Mouse (Mus musculus) kidney, adult 8-10 months (tissue): ENCODE measurements around the gene Trp53rka.
A peak's percentile ranks its signal among the peaks of the same experiment; 100 is the strongest.
"Not testable (repeated sequence)": the region's sequence is repeated elsewhere in the genome, so short reads cannot be mapped to it uniquely, and the experiment has no call there.

Experiments
- DNase-seq, 2 experiments: peaks; one replicate each; pipeline ENCODE4 v3.0.0; 2022

Trp53rka gene

DNA sequence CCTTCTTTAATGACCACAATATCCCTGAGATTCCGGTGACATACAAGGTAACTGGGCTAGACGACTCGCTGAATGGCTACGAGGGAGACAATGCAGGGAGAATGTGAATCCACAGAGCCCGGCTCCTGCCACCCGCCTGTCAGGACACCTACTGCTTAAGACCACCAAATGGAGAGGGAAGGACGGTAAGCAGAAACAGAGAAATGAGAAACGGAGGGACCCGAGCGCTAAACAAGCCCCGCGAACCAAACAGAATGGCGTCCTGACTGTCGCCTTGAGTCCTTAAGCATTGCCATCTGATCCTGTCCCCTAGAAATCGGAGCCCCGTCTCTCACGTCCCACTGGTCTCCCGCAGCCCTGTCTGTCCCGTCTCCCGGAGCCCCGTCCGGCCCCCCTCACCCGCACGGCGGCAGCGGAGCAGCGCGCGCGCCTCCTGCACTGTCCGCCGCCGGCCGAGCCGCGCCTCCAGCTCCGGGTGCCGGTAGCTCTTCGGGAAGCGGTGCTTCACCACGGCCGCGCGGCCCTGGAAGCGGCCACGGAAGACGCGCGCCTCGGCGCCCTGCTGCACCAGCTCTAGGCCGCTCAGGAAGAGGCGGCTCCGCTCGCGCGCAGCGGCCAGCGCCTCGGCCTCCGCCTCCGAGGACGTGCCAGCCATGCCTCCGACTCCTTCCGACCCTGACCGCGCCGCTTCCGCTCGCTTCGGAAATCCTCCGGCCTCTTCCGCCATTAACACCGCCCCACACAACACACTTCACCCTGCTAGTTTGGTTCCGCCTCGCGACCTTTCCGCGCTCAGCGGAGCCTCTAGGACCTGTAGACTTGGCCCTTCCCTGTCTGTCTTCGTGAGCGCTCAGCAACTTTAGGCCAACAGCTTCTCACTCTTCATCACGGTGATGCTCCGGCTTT lies at the start of gene Trp53rka:
Trp53rka (minus strand) TSS at position 677 of the 906 bp plus-strand sequence.
- DNase-seq: peak; percentile 76 to 83

DNA sequence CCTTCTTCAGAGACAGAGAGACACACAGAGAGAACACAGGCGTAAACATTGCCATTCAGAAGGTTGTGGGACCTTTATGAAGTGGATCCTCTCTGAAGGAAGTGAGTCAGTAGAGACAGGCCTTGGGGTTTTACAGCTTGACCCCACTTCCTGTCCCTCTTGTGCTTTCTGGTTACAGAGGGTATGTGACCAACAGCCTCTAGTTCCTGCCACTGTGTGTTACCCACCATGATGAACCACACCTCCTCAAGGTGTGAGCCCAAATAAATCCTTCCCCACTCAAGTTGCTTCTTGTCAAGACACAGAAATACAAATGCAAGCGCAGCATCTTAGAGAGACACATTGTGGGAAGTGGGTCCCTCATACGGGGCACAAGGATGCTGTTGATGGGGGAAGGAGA lies 47.9 kb upstream of the Trp53rka start:
- no peak for DNase-seq

DNA sequence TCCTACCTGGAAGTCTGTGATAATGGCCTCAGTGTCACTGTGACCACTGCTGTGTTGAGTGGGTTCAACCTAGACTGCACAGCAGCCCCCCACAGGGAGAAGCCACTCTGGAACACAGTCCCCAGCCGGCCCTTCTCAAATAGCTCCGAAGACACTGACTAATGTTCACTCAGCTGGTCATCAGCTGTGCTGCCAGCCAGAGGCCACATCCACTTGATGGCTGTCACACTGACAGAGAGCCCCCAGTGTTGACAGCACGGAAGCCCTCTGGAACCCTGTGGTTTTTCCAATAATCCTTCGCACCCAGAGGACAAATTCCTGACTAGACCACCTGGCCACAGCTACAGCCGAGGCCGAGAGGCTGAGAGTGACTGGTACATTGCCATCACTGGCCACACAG lies 40.7 kb upstream of the Trp53rka start:
- no peak for DNase-seq

DNA sequence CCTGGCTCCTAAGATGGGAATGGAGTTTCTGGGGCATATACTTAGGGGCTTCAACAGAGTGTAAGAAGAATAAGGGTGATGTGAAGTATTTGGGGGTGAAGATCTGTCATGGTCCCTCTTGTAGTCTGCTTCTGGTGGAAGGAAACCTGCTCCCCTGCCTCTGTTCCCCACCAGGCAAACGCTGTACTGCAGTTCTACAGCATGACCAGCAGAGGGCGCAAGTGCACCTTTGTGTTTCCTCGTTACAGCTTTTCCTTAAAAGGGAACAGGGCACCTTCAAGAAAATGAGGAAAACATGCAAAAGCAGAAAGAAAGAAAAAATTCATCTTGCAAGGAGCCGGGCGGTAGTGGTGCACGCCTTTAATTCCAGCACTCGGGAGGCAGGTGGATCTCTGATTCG lies 36.0 kb upstream of the Trp53rka start:
- DNase-seq: peak in 1 of 2 experiments; percentile 19

DNA sequence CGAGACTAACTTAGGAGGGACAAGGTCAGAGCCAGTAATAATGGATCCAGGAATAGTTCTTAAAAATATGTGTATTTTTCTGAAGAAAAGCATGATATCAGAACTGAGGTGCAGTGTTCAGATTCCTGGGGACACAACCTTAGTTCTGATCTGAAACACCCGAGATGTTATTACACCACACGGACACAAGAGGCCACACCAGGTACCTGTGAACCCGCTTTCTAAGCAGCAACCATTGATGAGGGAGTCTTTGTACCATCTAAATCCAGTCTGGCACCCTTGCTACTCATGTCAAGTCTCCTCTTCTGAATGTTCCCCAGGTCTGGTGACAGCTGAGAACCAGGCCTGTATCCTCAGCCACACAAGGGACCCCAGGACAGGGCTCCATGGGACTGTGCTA lies 32.5 kb upstream of the Trp53rka start:
- no peak for DNase-seq

DNA sequence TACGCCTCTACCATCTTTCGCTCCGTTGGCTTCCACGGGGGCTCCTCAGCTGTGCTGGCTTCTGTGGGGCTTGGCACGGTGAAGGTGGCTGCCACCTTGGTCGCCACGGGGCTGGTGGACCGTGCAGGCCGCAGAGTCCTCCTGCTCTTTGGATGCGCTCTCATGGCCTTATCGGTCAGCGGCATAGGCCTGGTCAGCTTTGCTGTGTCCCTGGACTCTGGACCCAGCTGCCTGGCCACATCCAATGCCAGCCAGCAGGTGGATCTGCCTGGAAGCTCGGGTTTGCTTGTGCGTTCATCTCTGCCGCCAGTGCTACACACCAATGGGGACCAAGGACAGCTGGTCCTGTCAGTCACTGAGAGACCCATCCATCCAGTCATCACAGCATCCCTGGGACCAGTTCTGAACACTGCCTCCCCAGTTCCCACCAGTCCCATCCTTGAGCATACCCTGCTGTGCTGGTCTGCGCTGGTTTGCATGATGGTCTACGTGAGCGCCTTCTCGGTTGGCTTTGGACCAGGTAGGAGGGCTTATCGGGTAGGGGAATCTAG lies 22.1 kb upstream of the Trp53rka start:
- DNase-seq: no peak

DNA sequence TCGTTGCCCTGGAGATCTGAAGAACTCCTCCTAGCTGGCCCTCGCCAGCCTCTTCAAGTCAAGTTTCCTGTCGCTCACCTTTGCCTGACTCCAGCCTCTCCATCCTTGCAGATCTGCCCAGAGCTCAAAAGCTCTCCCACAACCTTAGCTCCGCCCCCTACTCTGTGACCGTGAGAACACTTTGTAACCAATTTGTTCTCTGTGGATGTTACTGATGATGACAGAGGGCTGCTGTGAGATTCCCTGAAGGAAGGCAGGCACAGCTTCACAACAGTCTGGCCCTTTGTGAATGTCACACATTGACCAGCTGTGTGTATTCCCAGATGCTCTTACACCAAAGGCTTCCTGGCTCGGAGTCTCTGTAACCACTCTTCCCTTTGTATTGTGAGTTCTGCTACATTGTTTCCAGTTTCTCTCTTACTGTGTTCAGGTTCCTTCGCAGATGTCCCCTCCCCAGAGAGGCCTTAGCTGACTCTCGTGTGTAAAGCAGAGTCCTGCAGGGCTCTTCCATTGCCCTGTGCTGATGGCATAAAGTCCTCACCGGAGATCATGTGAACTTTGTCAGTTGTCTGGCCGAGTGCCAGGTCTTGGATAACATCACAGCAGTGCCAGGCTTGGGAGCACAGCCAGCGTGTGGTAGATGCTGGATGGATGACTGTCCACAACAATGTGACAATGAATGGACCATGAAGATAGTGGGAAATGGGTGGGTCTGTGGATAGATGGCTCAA lies 19.9 kb upstream of the Trp53rka start:
- DNase-seq: peak; percentile 53 to 79

DNA sequence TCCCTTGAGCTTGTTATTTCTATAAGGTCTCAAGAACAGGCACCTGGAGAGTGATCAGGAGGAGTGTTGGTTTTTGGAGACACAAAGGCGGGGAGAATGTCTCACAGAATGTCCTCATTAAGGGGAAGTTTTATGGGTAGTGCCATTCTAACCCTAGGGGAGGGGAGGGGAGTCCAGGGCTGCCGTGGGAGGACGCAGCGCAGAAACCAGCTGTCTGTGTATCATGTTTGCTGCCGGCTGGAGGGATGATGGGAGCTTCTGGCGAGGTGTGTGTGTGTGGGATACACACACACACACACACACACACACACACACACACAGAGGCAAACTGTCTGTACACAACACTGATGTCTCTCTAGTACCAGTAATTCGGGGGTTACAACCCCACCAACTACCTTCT lies 19.3 kb upstream of the Trp53rka start:
- DNase-seq: no peak

DNA sequence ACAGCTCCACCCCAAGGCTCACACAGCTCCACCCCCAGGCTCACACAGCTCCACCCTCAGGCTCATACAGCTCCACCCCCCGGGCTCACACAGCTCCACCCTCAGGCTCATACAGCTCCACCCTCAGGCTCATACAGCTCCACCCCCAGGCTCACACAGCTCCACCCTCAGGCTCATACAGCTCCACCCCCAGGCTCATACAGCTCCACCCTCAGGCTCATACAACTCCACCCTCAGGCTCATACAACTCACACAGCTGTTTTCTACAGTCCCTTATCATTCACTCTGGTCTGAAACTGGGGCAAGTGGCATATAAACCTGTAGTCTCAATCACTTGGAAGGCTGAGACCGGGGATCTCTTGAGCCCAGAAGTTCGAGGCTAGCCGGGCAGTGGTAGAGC lies 18.4 kb upstream of the Trp53rka start:
- DNase-seq: not testable (repeated sequence)

DNA sequence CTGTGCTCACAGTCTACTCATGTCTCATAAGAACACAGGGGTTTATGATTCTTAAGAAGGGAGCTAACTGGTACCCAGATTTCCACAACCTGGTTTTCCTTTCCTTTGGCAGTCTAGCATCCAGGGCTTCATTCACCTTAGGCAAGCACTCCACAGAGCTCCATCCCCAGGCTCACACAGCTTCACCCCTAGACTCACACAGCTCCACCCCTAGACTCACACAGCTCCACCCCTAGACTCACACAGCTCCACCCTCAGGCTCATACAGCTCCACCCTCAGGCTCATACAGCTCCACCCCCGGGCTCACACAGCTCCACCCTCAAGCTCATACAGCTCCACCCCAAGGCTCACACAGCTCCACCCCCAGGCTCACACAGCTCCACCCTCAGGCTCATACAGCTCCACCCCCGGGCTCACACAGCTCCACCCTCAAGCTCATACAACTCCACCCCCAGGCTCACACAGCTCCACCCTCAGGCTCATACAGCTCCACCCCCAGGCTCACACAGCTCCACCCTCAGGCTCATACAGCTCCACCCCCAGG lies 17.9 kb upstream of the Trp53rka start:
- DNase-seq: not testable (repeated sequence)

DNA sequence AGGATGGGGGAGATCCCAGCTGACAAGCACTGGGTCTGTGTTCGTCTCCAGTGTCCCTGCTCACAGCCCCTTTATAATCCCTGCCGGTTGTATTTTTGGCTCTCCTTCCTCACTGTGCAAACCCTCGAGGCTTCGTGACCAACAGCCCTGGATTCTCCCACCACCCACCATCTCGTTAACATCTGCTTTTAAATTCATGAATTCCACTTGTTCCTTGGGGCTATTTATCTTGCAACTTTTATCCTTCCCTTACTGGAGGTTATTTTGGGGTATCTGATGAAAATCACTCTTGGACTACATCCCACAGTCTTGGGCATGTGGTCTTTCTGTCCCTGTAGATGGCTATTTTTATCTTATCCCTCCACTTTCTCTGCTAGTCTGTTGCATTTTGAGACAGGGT lies 17.3 kb upstream of the Trp53rka start:
- no peak for DNase-seq

DNA sequence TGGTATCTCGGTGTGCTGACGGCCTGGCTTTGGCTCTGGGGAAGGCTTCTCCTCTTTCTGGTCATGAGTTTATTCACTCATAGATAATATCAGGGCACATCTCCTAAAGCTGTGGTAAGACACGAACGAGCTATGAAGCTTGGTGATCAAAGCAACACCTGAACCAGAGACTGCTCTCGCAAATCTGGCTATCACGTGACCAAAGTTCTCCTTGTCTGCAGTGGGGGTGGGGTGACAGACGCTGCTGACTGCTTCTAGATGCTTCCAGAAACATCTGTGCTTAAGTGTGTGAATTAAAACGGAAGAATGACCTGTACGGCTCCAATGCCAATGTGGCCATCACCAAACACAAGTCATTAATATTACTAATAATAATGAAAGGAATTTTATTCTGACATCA lies 16.6 kb upstream of the Trp53rka start:
- no peak for DNase-seq

DNA sequence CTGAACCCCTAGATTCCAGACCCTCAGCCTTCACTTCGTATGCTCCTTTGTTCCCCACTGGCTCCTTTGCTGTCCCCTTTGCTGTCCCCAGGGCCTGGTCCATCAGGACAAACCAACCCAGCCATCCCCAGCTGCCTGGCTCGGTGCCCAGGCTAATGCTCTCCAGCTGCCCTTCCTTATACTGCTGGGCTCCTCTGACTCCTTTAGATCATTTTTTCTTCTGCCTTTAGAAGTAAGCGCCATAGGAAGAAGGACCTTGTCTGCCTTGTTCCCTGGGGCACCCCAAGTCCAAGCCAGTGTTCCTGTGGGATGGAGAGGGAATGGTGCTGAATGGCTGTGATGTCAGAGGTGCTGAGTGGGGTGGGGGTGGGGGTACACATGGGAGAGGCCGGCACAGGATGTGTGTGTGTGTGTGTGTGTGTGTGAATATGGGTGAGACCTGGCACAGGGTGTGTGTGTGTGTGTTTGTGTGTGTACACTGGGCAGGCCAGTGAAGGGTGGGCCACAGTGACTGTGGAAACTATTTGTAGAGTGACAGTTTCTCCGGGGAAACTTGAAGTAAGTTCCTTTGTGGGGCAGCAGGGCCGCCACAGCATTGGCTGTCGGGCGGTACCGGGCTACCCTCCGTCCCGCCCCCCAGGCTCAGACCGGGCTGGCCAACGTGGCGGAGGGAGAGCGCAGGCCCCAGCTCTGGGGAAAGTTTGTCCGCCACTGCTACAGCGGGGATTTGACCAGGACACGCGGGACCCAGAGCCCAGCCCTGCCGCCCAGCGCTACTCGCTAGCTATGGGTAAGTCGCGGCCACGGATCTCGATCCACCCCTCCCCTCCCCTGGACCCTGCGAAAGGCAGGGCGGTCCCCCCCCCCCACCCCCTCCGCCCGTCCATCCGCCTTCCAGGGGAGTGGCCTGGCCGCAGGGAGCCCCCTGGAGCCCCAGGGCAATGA lies 10.4 kb upstream of the Trp53rka start, which contains the start of gene Slc2a10:
Slc2a10 (plus strand) TSS at position 529 of the 945 bp plus-strand sequence.
- peak in 1 of 2 experiments; percentile 18 for DNase-seq

DNA sequence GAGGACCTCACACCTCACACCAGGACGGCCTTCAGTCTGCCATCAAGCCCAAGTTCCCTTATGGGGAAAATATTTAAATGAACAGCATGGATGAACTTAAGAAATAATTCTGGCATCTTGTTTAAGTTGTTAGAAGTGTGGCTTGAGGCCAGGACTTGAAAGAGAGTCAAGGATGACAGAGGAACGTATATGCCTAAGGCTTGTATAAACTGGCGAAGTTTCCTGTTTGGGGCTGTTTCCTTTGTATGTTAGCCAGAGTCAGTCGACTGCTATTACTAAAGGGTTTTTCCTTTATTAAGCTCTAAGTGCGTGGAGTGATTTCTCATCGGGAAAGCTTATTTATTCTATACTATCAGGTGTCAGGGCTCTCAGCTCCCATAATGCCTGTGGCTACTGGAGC lies 5.7 kb upstream of the Trp53rka start:
- no peak for DNase-seq

DNA sequence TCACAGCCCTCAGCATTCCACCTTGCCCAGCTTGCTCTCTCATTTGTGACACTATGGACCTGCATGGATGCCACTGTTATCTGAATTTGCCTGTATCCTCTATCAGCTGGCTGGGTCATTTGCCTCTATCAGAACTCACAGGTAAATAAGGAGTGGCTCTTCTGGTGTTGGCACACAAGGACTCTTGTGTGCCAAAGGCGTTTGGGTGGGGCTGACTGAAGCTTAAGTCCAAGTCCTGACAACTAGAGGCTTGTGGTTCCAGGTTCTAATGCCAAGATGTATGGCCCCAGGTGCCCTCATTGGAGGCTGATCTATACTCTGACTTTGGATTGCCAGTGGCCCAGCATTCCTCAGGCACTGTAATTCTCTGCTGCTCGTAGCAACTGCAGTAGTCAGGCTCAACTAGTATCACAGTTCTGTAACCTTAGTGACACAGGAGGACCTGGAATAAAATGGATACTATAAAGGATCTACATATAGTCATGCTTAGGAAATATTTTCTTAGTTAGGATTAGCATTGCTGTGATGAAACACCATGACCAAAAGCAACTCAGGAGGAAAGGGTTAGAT lies 4.7 kb upstream of the Trp53rka start:
- DNase-seq: no peak

DNA sequence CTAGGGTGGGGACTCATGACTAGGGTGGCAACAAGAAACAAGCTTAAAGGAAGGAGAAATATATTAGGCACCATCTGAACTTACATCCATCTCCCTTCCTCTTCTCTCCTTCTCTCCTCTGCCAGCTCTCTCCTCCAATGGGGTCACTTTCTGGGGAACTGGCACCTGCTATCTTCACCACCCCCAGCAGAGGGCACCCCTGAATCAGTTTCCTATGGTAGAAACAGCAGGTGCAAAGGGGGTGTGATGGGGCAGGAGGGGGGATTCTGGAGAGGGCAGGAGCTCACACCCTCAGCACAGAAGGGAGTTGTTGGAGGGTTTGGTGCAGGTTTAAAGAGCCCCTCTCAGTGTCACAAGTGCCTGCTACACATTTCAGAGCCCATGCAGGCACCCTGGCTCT lies 3.1 kb upstream of the Trp53rka start:
- DNase-seq: peak in 1 of 2 experiments; percentile 64

DNA sequence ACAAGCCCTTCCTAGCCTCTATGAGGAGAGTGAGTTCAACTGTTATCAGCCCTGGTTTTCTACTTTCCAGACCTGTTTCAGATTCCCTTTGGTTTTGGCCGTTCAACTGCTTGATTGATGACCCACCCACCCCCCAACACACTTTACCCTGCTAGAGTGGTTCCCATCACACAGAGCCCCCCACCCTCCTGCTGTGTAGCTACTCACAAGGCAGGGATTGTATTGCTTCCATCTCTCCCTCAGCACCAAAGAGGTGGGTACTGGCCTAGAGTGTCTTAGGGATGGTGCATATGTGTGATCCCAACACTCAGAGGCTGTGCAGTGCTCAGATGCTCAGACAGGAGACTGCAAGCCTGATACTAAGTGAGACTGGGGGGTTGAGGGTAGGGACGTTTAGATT lies 1.4 kb upstream of the Trp53rka start:
- DNase-seq: no peak

DNA sequence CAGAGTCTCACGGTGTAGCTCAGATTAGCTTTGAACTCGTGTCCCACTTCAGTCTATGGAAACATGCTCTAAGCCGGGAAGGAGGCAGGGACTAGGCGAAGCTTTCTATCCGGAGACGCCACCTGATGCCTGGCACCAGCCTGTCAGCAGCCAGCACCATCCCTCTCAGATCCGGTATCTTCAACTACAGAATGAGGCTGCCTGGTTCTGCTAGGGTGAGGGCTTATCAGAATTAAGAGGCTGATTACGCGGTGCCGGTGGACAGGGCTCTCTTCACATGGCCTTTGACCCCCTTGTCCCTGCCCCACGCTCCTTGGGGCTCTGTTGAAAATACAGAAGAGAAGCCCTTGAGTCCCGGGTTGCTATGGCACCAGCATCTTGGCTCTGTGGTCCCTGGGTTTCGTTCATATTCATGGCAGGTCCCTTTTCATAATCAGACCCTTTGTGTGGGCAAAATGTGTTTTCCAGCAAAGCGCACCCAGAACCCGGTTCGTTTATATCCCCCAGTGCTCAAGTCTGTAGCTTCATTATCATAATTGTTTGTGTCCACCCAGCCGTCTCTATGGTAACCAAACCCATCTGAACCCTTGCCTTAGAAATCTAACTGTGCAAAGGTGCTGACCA lies 575 bp upstream of the Trp53rka start:
- DNase-seq: no peak

DNA sequence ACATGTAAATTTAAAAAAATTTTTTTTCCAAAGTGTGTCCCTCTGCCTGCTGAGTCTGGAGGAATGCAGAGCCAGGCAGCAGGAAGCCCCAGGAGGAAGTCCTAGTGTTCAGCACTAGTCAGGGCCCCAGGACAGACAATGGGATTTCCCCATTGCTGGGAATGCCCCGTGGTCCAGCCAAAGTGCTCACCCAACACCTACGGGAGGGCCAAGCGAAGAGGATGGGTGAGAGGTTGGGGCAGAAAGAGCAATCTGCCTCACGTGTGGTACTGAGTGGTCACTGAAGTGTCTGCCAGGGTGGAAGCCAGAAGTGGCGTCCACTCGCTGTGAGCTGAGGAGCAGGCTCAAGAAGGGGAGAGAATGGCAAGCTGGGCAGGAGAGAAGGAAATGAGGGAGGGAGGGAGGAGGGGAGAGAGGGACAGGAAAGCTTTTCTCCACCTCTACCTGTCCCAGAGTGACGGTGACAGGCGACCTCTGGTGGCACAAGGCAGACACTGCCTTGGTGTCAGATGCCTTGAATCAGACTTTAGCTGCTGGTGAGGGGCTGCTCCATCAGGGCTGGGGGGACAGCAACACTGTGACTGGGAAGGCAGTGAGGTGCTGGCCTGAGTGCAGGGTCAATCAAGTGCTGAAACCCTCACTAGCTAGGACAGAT lies 6.1 kb downstream of the Trp53rka start:
- DNase-seq: peak; percentile 36 to 61

DNA sequence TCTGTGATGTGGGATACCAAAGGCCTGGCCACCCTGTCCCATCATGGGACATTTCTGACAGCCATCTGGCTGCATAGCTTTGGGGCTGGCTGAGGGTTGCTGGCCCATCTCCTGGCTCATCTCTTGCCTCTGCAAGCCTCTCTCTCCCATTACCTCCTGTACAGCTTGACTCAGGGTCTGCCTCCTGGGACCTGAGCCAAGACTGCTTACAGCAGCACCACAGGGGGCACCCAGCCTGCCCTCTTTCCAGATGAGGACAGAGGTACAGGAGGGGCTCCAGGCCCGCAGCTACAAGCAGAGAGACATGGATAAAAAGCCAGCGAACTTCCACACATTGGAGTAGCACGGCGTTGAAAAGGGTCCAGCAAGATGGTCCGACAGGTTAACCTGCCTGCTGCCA lies 6.7 kb downstream of the Trp53rka start:
- DNase-seq: no peak

DNA sequence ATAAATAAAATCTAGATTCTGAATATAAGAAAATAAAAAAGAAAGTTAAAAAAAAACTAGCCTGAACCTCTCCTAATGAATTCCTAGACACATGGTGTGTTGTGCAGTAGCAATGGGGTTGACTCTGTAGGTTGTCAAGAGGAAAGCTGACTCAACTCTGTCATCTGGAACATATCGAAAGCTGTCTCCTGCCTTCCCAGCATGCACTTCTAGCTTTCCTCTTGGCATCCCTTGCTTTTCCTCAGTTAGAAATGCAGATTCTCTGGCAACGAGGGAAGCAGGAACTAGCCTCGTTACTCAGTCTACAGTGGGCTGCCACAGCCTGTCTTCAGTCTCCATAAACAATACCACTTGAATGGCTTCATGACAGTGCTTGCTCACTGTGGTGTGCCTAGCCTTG lies 7.3 kb downstream of the Trp53rka start:
- no peak for DNase-seq
